Comparison of ENCODE assay signal across 21 mouse cellular contexts in genomic region chr8:86415208-86415607, GRCm38 (mm10).
DNase-seq lines count a peak whose midpoint lies in the region; TF ChIP-seq lines count a peak whose summit lies in the region.
"Had no signal": no experiment of that assay in that cellular context is flagged by ENCODE, and none has a peak within 500 bp of the region (broad histone marks: within the 10 kb centered on the region; RNA-seq: fewer than 3 reads in every experiment).

No protein-coding gene starts in this region.

- peak; percentile 10 for DNase-seq in heart, adult 11 months
- DNase-seq in heart, adult 8-10 months (ENCODE audit: low spot score) = no peak
- peak in 1 of 2 experiments; percentile 46 for DNase-seq in layer of hippocampus, adult 2 months (ENCODE audit: low spot score in 2 of 2)
- no peak for DNase-seq in layer of hippocampus, postnatal 10 days (ENCODE audit: low spot score in 2 of 2)
- DNase-seq in brain, adult 2 months (ENCODE audit: low read depth, low spot score) = peak; percentile 53
- DNase-seq in layer of hippocampus, adult 9-11 months = peak; percentile 50
- no peak for DNase-seq in embryo, embryonic 11 days
- DNase-seq: adrenal gland, adult 8-10 months; adrenal gland, postnatal 14 days; adrenal gland, postnatal 36 days; B cell, adult 2 months; cerebellum, adult 11-12 months; cerebellum, adult 2 months; cerebellum, adult 9-10 months; cerebellum, postnatal 10 days; cerebellum, postnatal 25 days; forebrain, postnatal 0 days had no signal

- peak overlapping the region; percentile 48; the same call in 1 of the 2 replicates for H3K27ac ChIP-seq in layer of hippocampus, adult 2 months
- H3K27ac ChIP-seq: embryonic facial prominence, embryonic 10.5 days; embryonic facial prominence, embryonic 12.5 days; forebrain, embryonic 13.5 days; forebrain, embryonic 15.5 days had no signal

- no peak overlapping the region for H3K4me3 ChIP-seq in layer of hippocampus, adult 2 months
- H3K4me3 ChIP-seq: embryonic facial prominence, embryonic 10.5 days; embryonic facial prominence, embryonic 12.5 days; forebrain, embryonic 13.5 days; forebrain, embryonic 15.5 days had no signal

- TF ChIP-seq CTCF in layer of hippocampus, adult 2 months (conservative IDR thresholded peaks at IDR 0.05) = no peak

Comparison
In these comparisons a context has a peak if more than half of its experiments do, and no peak if none do; other contexts are left out.
1. DNase-seq: peak in heart, adult 11 months (single experiment), brain, adult 2 months (single experiment) and layer of hippocampus, adult 9-11 months (single experiment); none in heart, adult 8-10 months (single experiment), layer of hippocampus, postnatal 10 days (0 of 2) and embryo, embryonic 11 days (single experiment).